Mouse (Mus musculus) ES-E14 (cell line): Measurements from ENCODE around the gene Crb1. TPM values are rescaled to one million over a fixed set of nuclear protein-coding genes. Genes with fewer than 3 reads are reported as not detected.
A peak's percentile ranks its signal among the peaks of the same experiment; 100 is the strongest.

Experiments used
- DNase-seq: peaks from one replicate; pipeline ENCODE4 v3.0.0-alpha.2; 2013; ENCODE audit warnings: low read depth, low spot score
- H3K27ac ChIP-seq: 2 replicates; pipeline ENCODE4 v1.5.1; 2012; ENCODE audit warnings: low read depth, mild to moderate bottlenecking, low read length, moderate library complexity, mixed read lengths; ENCODE audit not compliant: poor library complexity, insufficient read depth, severe bottlenecking
- H3K36me3 ChIP-seq: 2 replicates; pipeline ENCODE4 v1.6.1; 2012; ENCODE audit warnings: mild to moderate bottlenecking, low read length, moderate library complexity, mixed read lengths; ENCODE audit not compliant: control insufficient read depth, poor library complexity, insufficient read depth, severe bottlenecking
- H3K4me1 ChIP-seq, 2 experiments: fragments of 150-350 bp in 1 of 2; sonication (generic) in 1 of 2; 2 replicates each; pipeline ENCODE4 v1.6.1; 2012; ENCODE audit warnings: low read length in 2 of 2, mild to moderate bottlenecking in 1 of 2, mixed read lengths in 1 of 2; ENCODE audit not compliant: control insufficient read depth in 2 of 2, insufficient read depth in 2 of 2, poor library complexity in 1 of 2
- H3K4me3 ChIP-seq, 2 experiments: fragments of 150-350 bp in 1 of 2; sonication (generic) in 1 of 2; 2 replicates each; pipeline ENCODE4 v1.5.1; 2012; ENCODE audit warnings: low read length in 2 of 2, low read depth in 1 of 2, mild to moderate bottlenecking in 1 of 2, mixed read lengths in 1 of 2; ENCODE audit not compliant: insufficient read depth in 1 of 2, poor library complexity in 1 of 2, severe bottlenecking in 1 of 2
- H3K9ac ChIP-seq: 2 replicates; pipeline ENCODE4 v1.6.1; 2012; ENCODE audit warnings: low read depth, mild to moderate bottlenecking, low read length, mixed read lengths; ENCODE audit not compliant: poor library complexity, insufficient read depth, severe bottlenecking
- H3K9me3 ChIP-seq: fragments of 150-350 bp; sonication (generic); 2 replicates; pipeline ENCODE4 v1.6.1; 2012; ENCODE audit warnings: low read depth, mild to moderate bottlenecking, low read length; ENCODE audit not compliant: control insufficient read depth, insufficient read depth
- CHD2 ChIP-seq: IDR thresholded peaks from 2 replicates; pipeline ENCODE4 v1.6.1; 2014; ENCODE audit warnings: mild to moderate bottlenecking, low read depth, low read length, inconsistent platforms
- HCFC1 ChIP-seq: IDR thresholded peaks from 2 replicates; pipeline ENCODE4 v1.6.1; 2012; ENCODE audit warnings: low read length, inconsistent platforms, borderline replicate concordance; ENCODE audit not compliant: insufficient read depth
- MAFK ChIP-seq: IDR thresholded peaks from 2 replicates; pipeline ENCODE4 v1.6.1; 2014; ENCODE audit warnings: mild to moderate bottlenecking, low read depth, low read length, inconsistent platforms; ENCODE audit not compliant: insufficient read depth
- ZC3H11A ChIP-seq: IDR thresholded peaks from 2 replicates; pipeline ENCODE4 v1.6.1; 2012; ENCODE audit warnings: low read depth, mild to moderate bottlenecking, inconsistent platforms, low read length, borderline replicate concordance
- ZNF384 ChIP-seq: IDR thresholded peaks from 2 replicates; pipeline ENCODE4 v1.6.1; 2012; ENCODE audit warnings: low read depth, low read length, inconsistent platforms
- in situ Hi-C, 2 experiments: fragments of 600-800 bp; cut with MboI; formaldehyde crosslinking; loops; one replicate each; pipeline ENCODE4 v1.15.1; 2025; ENCODE audit warnings: low sequenced_read_pairs in 2 of 2, inconsistent platforms in 1 of 2; ENCODE audit not compliant: unreplicated experiment in 2 of 2
- total RNA-seq: library from RNA; depleted of rRNA; stranded (reverse); fragments of 300-350 nt; gene quantifications from 2 replicates; pipeline ENCODE4 v1.2.3, GENCODE M21; 2012

Crb1 gene
- total RNA-seq, 1 experiment: 0.18 TPM

- H3K9ac ChIP-seq: no peak overlapping the region
- DNase-seq: peak; percentile 26
- peak overlapping the region in 1 of 2 experiments; percentile 22; a peak in 1 of 4 replicates for H3K4me3 ChIP-seq
- H3K4me1 ChIP-seq: peaks cover 0 to 6% of the 10 kb centered on the region in 2 experiments; a peak in 1 of 4 replicates
- H3K36me3 ChIP-seq: no peaks in the 10 kb centered on the region
- no peaks in the 10 kb centered on the region for H3K9me3 ChIP-seq
- in situ Hi-C loops: no loop called here
- no peak overlapping the region for H3K27ac ChIP-seq
- TF ChIP-seq MAFK: no peak
- no peak for TF ChIP-seq ZNF384
- TF ChIP-seq HCFC1: no peak
- no peak for TF ChIP-seq ZC3H11A
- TF ChIP-seq CHD2: no peak
Measured at GRCm38 (mm10) chr1:139378861-139379620, 2.1 kb upstream of the Crb1 start.

- Histone ChIP-seq H3K27ac (no peak overlapping the region), H3K36me3 (no peaks in the 10 kb centered on the region), H3K9me3 (no peaks in the 10 kb centered on the region), H3K4me1 (peaks cover 0 to 6% of the 10 kb centered on the region in 2 experiments; a peak in 1 of 4 replicates), H3K4me3 (no peak overlapping the region), H3K9ac (no peak overlapping the region)
- in situ Hi-C loops: no loop called here
- TF ChIP-seq ZNF384 (no peak), ZC3H11A (no peak), CHD2 (no peak), MAFK (no peak), HCFC1 (no peak)
- DNase-seq: no peak
Measured at GRCm38 (mm10) chr1:139375900-139376299, 1.0 kb downstream of the Crb1 start.

DNA sequence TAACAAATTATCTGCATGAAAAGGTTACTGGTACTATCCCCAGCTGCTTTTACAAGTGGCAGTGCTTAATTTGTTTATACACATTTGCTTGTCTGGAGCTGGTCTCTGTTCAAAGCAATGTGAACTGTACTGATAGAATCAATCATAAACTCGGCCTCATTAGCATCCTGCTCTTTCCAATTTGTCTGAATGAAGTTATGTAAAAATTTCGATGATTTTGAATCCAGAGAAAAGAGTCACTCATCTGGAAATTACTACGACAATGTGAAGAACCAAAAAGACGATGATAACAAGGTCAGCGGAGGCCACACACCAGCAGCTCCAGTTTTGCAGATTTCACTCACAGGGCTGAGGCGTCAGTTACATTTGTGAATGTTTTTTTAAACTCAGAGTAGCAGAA lies 5.6 kb downstream of the Crb1 start:
- H3K9ac ChIP-seq: no peak overlapping the region
- no peaks in the 10 kb centered on the region for H3K36me3 ChIP-seq
- in situ Hi-C loops: no loop called here
- TF ChIP-seq ZC3H11A: no peak
- TF ChIP-seq HCFC1: no peak
- TF ChIP-seq ZNF384: no peak
- no peak for TF ChIP-seq CHD2
- no peak for TF ChIP-seq MAFK
- no peak overlapping the region for H3K4me3 ChIP-seq
- no peak for DNase-seq
- no peak overlapping the region for H3K27ac ChIP-seq
- no peaks in the 10 kb centered on the region for H3K4me1 ChIP-seq
- no peaks in the 10 kb centered on the region for H3K9me3 ChIP-seq

- Histone ChIP-seq H3K36me3 (no peaks in the 10 kb centered on the region), H3K9me3 (no peaks in the 10 kb centered on the region), H3K9ac (no peak overlapping the region), H3K4me1 (no peaks in the 10 kb centered on the region), H3K4me3 (no peak overlapping the region), H3K27ac (no peak overlapping the region)
- TF ChIP-seq CHD2: no peak
- no peak for TF ChIP-seq ZC3H11A
- TF ChIP-seq HCFC1: no peak
- TF ChIP-seq ZNF384: no peak
- TF ChIP-seq MAFK: no peak
- DNase-seq: no peak
- in situ Hi-C loops: no loop called here
Measured at GRCm38 (mm10) chr1:139348566-139348965, 28.3 kb downstream of the Crb1 start.
